Mouse (Mus musculus): ENCODE data around the gene Fbxl21.

Gene Fbxl21

DNA sequence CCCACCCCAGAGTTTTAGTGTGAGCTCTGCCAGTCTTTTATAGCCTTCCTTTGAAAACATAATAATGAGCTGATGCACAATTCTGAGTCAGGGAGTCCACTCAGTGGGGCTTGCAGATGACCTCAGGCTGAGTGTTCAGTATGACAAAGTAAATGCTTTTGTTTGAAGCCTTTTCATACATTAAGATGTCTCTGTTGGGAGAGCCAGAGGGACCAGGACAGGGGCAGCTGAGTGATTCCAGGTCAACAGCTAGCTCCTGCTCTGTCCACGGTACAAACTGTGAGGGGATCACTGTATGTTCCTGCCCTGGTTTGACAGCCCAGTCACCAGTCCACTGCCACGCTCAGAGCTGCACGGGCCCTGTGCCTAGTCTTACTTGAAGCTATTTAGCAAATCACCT is 60.4 kb downstream of the Fbxl21 start:
- DNase-seq, result no peak

DNA sequence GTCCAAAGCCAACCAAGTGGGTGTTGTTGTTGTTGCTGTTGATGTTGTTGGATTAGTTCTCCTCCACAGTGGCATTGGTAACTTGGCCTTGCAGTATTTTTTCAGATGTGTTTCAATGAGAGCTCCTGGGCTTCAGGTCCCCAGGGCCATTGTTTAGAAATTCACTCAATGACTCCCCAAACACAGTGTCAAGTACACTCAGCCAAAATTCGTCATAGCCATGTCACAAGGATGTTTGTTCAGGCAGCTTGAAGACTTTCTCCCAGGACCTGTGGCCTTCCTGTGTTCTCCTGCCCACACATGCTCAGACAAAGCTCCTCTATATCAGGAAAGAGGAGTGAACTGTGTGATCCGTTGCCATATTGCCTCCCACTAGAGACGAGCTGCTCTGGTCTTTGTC is 63.8 kb downstream of the Fbxl21 start:
- DNase-seq, result no peak
